Mouse (Mus musculus): ENCODE measurements at regions not wholly inside any gene's neighbourhood (a gene's known extent, or its start where the extent isn't known, plus 50 kb on each side); places are given as distances from the start of the nearest gene placed in this dataset.

DNA sequence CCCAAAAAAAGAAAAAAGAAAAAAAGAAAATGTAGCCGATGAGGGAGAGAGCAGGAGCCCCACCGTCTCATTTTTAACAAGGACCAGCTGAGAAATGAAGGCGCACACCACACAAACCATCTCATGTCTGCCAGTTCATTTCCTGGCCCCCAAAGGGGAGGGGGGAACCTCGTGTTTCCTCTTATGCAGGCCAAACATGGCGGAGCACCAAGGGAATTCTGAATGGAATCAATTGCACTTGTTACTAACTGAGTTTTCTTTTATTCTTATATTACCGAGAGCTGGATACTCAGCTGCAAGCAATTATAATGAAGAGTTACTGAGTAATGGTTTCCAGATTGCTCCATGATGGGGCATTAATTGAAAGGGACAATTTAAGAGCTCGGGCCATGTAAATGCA, 348.5 kb upstream of the Npvf start:
- no peak for ATAC-seq (ENCODE audit: low FRiP score, low TSS enrichment)
- Histone ChIP-seq H3K27ac (ENCODE audit: low read length) (no peak overlapping the region), H3K9me3 (ENCODE audit: low read length) (no peaks in the 10 kb centered on the region), H3K9ac (replicated peaks; ENCODE audit: low read length) (no peak overlapping the region), H3K4me3 (ENCODE audit: low read length) (no peak overlapping the region), H3K27me3 (ENCODE audit: insufficient read depth, low read length) (no peaks in the 10 kb centered on the region), H3K4me2 (replicated peaks; ENCODE audit: low read depth, low read length) (no peak overlapping the region), H3K36me3 (ENCODE audit: insufficient read depth, low read length) (no peaks in the 10 kb centered on the region), H3K4me1 (ENCODE audit: insufficient read depth, low read length) (peaks cover 19% of the 10 kb centered on the region)
- WGBS = 64% methylated on average over 7 of the region's 7 CpGs

DNA sequence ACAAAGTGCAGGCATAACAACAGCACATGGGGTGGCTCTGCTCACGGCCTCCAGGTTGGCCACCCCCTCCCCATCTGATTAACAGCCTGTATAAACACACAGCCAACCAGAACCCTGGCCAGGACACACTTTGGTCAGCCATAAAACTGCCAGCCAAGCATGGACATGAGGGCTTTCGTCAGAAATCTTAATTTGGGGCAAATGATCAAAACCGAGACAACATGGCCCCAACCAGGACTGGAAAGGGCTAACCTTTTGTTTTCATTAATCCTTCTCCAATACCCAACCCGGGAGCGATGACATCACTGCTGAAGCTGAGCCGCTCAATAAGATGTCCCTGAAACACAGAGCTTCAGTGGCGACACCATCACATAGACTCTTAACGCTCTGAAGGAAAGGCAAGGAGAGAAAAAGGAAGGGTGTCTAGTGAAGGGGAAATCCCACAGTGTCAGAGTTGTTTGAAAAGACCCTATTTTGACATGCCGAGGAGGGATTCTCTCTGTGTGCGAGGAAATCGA, 351.9 kb upstream of the Npvf start:
- H3K4me2 ChIP-seq (replicated peaks; ENCODE audit: low read depth, low read length) = no peak overlapping the region; the same call in 1 of the 2 replicates
- H3K27ac ChIP-seq (ENCODE audit: low read length) = peak overlapping the region; percentile 77
- peak; percentile 84; the same call in 1 of the 2 replicates for ATAC-seq (ENCODE audit: low FRiP score, low TSS enrichment)

DNA sequence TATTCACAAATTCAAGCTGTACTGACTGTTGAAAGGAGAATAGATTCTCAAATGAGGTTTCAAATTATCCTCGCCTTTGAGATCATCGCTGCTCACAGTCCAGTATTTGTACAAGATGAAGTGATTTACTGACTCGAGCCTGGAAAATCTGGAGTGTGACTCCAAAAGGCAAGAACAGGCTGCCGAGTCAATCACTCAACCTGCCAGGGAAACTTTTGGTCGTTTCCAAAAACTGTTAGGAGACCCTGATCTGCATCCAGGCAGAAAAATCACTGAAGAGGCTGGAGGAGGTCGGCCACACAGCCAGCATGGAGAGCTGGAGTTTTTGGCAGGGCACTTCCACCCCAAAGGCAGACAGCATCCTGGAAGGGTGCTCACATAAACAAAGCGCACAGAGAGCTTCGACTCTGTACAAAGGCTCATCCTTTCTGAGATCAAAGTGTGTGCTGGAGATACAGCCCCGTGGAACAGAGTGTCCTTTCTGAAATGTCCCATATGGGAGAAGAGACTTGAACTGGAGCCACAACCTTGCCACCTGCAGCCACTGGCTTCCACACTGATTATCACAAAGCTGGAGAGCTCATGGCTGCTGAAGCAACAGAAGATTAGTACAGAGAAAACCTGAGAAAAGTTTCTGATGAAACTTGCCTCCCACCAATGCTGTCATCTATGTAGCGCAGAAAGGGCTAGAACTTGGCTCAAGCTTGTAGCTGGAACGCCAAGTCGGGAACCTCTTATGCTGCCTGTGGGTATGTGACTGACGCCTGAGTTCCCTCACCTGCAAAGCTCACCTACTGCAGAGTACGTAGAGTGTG, 355.5 kb upstream of the Npvf start:
- WGBS = 51% methylated on average over 14 of the region's 14 CpGs
- no peak for ATAC-seq (ENCODE audit: low FRiP score, low TSS enrichment)
- Histone ChIP-seq H3K4me3 (ENCODE audit: low read length) (no peak overlapping the region), H3K9ac (replicated peaks; ENCODE audit: low read length) (no peak overlapping the region), H3K4me1 (ENCODE audit: insufficient read depth, low read length) (peaks cover 30% of the 10 kb centered on the region), H3K4me2 (replicated peaks; ENCODE audit: low read depth, low read length) (no peak overlapping the region), H3K27ac (ENCODE audit: low read length) (no peak overlapping the region), H3K27me3 (ENCODE audit: insufficient read depth, low read length) (no peaks in the 10 kb centered on the region), H3K36me3 (ENCODE audit: insufficient read depth, low read length) (no peaks in the 10 kb centered on the region), H3K9me3 (ENCODE audit: low read length) (no peaks in the 10 kb centered on the region)

More for the DNA sequence above, 351.9 kb upstream of the Npvf start:
- WGBS = 28% methylated on average over 11 of the region's 11 CpGs
- Histone ChIP-seq H3K36me3 (ENCODE audit: insufficient read depth, low read length) (no peaks in the 10 kb centered on the region), H3K9me3 (ENCODE audit: low read length) (no peaks in the 10 kb centered on the region), H3K4me3 (ENCODE audit: low read length) (no peak overlapping the region), H3K9ac (replicated peaks; ENCODE audit: low read length) (no peak overlapping the region; the same call in 1 of the 2 replicates), H3K27me3 (ENCODE audit: insufficient read depth, low read length) (no peaks in the 10 kb centered on the region), H3K4me1 (ENCODE audit: insufficient read depth, low read length) (peaks cover 22% of the 10 kb centered on the region)

DNA sequence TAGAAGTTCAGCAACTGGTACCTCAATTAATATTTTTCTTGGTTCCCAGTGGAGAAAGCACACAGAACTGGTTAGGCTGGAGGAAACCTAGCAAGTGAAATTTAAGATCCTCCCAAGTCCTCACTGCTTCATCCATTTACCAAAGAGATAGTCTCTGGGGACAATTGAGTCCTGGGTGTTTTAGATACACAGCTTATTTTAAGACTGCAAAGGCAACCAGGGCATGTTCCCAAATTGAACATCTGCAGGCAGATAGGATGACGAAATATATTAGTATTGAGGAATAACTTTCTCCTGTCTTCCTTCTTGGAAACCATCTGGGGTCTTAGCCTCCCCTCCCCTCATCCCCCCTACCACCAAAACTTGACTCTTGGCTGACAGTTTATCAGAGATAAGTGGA, 356.3 kb upstream of the Npvf start:
- Histone ChIP-seq H3K9me3 (ENCODE audit: low read length) (no peaks in the 10 kb centered on the region), H3K27ac (ENCODE audit: low read length) (no peak overlapping the region), H3K4me1 (ENCODE audit: insufficient read depth, low read length) (peaks cover 22% of the 10 kb centered on the region), H3K4me2 (replicated peaks; ENCODE audit: low read depth, low read length) (no peak overlapping the region), H3K36me3 (ENCODE audit: insufficient read depth, low read length) (no peaks in the 10 kb centered on the region), H3K27me3 (ENCODE audit: insufficient read depth, low read length) (no peaks in the 10 kb centered on the region), H3K4me3 (ENCODE audit: low read length) (no peak overlapping the region), H3K9ac (replicated peaks; ENCODE audit: low read length) (no peak overlapping the region)
- WGBS = 91% methylated on average over 1 of the region's 1 CpGs
- no peak for ATAC-seq (ENCODE audit: low FRiP score, low TSS enrichment)

DNA sequence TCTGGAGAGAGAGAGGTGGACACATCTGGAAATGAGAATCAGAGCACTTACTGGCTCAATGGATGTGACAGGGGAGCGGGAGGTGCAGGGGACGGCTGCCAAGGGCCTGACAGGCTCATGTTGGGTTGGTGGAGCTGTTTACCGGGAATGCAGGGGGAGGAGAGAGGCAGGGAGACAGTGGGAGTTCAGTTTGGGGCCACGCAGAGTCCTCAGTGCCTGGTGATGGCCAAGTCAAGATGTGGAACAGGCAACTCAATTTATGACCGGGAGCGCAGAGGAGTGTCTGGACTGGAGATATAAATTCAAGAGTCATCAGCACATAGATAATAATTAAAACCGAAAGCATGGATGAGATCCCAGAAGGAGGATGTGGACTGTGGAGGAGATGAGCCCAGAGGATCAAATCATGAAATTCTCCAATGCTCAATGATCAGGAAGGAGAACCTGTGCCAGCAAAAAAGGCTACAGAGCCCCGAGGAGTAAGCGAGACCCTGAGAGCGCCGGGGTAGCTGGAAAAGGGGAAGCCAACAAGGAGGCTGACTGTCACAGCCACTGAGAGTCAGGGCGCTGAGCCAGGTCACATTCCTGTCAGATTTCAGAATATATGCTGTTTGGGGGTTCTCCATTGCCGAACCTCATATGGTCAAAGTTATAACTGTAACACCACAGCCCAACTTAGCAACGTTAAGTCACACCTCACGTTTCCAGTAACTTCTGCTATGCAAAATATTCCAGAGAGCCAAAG, 358.0 kb upstream of the Npvf start:
- H3K9ac ChIP-seq (replicated peaks; ENCODE audit: low read length) = no peak overlapping the region
- WGBS = 41% methylated on average over 15 of the region's 15 CpGs
- H3K36me3 ChIP-seq (ENCODE audit: insufficient read depth, low read length) = no peaks in the 10 kb centered on the region
- ATAC-seq (ENCODE audit: low FRiP score, low TSS enrichment) = peak; percentile 69; the same call in 1 of the 2 replicates
- H3K4me1 ChIP-seq (ENCODE audit: insufficient read depth, low read length) = peaks cover 13% of the 10 kb centered on the region
- no peak overlapping the region for H3K4me3 ChIP-seq (ENCODE audit: low read length)
- H3K27me3 ChIP-seq (ENCODE audit: insufficient read depth, low read length) = no peaks in the 10 kb centered on the region
- 0 out of 2 replicates have a peak overlapping the region, but pooled peaks have one; percentile 26 for H3K4me2 ChIP-seq (replicated peaks; ENCODE audit: low read depth, low read length)
- H3K27ac ChIP-seq (ENCODE audit: low read length) = no peak overlapping the region; the same call in 1 of the 2 replicates
- H3K9me3 ChIP-seq (ENCODE audit: low read length) = no peaks in the 10 kb centered on the region

- H3K4me3 ChIP-seq (ENCODE audit: low read length) = no peak overlapping the region
Observed at GRCm38 (mm10) chr6:51015735-51016134, 361.5 kb upstream of the Npvf start.

DNA sequence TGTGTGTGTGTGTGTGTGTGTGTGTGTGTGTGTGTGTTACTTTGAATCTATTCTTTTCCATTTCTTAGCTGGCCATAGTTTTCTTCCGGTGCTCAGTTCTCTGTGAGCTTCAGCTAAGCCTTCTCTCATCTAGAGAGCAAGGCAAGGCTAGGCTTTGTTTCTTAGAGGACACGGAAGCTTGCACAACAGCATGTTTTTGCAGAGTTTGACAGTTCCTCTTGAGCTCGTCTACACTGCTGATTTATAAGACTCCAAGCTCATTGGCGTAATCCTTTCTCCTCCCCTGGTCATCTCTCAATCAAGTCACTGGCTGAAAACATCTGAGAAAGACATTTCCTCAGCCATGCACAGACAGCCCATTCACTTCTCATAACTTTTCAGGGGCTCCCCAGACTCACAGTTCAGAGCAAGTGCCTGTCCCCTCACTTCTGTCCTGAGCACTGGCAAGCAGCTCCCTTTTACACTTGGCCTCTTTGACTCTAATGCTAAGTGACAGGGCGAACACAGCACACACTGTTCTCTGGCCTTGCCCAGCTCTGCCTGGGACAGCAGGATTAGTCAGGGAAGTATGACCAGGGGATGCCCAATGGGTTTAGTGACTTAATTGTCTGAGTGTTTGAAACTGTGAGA, 362.3 kb upstream of the Npvf start:
- H3K4me1 ChIP-seq (ENCODE audit: insufficient read depth, low read length) = peaks cover 9% of the 10 kb centered on the region
- H3K4me3 ChIP-seq (ENCODE audit: low read length) = no peak overlapping the region
- WGBS = 51% methylated on average over 5 of the region's 5 CpGs
- no peak for ATAC-seq (ENCODE audit: low FRiP score, low TSS enrichment)
- H3K4me2 ChIP-seq (replicated peaks; ENCODE audit: low read depth, low read length) = no peak overlapping the region
- H3K9ac ChIP-seq (replicated peaks; ENCODE audit: low read length) = no peak overlapping the region
- no peaks in the 10 kb centered on the region for H3K36me3 ChIP-seq (ENCODE audit: insufficient read depth, low read length)
- no peaks in the 10 kb centered on the region for H3K9me3 ChIP-seq (ENCODE audit: low read length)
- no peak overlapping the region for H3K27ac ChIP-seq (ENCODE audit: low read length)
- no peaks in the 10 kb centered on the region for H3K27me3 ChIP-seq (ENCODE audit: insufficient read depth, low read length)

More at GRCm38 (mm10) chr6:51015735-51016134, 361.5 kb upstream of the Npvf start:
- H3K27me3 ChIP-seq (ENCODE audit: insufficient read depth, low read length) = no peaks in the 10 kb centered on the region
- no peak overlapping the region for H3K9ac ChIP-seq (replicated peaks; ENCODE audit: low read length)
- WGBS = 66% methylated on average over 2 of the region's 2 CpGs
- no peak overlapping the region for H3K4me2 ChIP-seq (replicated peaks; ENCODE audit: low read depth, low read length)
- H3K27ac ChIP-seq (ENCODE audit: low read length) = no peak overlapping the region
- H3K9me3 ChIP-seq (ENCODE audit: low read length) = no peaks in the 10 kb centered on the region
- peaks cover 9% of the 10 kb centered on the region for H3K4me1 ChIP-seq (ENCODE audit: insufficient read depth, low read length)
- ATAC-seq (ENCODE audit: low FRiP score, low TSS enrichment) = peak; percentile 37; the same call in 1 of the 2 replicates
- H3K36me3 ChIP-seq (ENCODE audit: insufficient read depth, low read length) = no peaks in the 10 kb centered on the region

DNA sequence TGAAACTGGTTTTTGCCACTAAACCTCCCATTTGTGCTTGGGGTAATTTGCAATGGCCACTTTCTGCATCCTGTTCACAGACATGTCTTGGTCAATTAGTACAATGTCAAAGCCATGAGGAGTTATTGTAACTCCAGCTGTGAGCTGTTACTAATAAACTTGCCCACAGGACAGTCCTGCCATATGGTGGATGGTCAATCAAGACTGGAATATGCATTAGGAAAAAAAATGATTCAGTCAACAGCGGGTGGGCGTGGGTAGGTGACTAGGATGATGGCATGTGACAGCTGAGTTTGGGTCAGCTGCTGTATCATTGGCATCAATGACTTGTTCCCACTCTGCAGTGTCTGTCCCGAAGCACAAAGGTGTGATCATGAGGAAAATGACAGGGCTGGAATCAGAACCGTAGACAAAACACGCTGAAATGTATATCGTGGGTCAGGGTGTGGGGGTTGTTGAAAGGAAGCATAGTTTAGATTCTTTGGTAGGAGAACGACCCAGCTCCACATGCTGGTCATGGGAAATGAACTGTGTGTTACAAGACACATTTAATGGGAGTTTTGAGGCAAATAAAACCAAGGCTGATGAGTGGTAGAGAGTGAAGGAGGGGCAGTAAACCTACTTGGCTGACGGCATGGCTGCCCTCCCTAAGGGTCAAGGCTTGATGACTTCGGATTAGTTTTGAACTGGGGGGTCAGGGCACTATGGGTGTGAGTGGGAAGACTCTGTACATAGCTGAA, 363.2 kb upstream of the Npvf start:
- ATAC-seq (ENCODE audit: low FRiP score, low TSS enrichment) = no peak
- Histone ChIP-seq H3K36me3 (ENCODE audit: insufficient read depth, low read length) (no peaks in the 10 kb centered on the region), H3K4me3 (ENCODE audit: low read length) (no peak overlapping the region), H3K4me2 (replicated peaks; ENCODE audit: low read depth, low read length) (no peak overlapping the region), H3K27ac (ENCODE audit: low read length) (no peak overlapping the region), H3K27me3 (ENCODE audit: insufficient read depth, low read length) (no peaks in the 10 kb centered on the region), H3K9ac (replicated peaks; ENCODE audit: low read length) (no peak overlapping the region), H3K4me1 (ENCODE audit: insufficient read depth, low read length) (peaks cover under 1% of the 10 kb centered on the region; the same call in 1 of the 2 replicates), H3K9me3 (ENCODE audit: low read length) (no peaks in the 10 kb centered on the region)
- 57% methylated on average over 9 of the region's 9 CpGs for WGBS

- Histone ChIP-seq H3K27me3 (ENCODE audit: insufficient read depth, low read length) (no peaks in the 10 kb centered on the region), H3K9me3 (ENCODE audit: low read length) (no peaks in the 10 kb centered on the region), H3K4me1 (ENCODE audit: insufficient read depth, low read length) (no peaks in the 10 kb centered on the region; the same call in 1 of the 2 replicates), H3K4me2 (replicated peaks; ENCODE audit: low read depth, low read length) (no peak overlapping the region), H3K4me3 (ENCODE audit: low read length) (no peak overlapping the region), H3K36me3 (ENCODE audit: insufficient read depth, low read length) (no peaks in the 10 kb centered on the region), H3K9ac (replicated peaks; ENCODE audit: low read length) (no peak overlapping the region), H3K27ac (ENCODE audit: low read length) (no peak overlapping the region)
- 87% methylated on average over 6 of the region's 6 CpGs for WGBS
- ATAC-seq (ENCODE audit: low FRiP score, low TSS enrichment) = no peak
Observed at GRCm38 (mm10) chr6:51021206-51021605, 367.0 kb upstream of the Npvf start.
